Mouse (Mus musculus) embryonic facial prominence, embryonic 14.5 days (tissue): Measurements from ENCODE around the gene Cmpk1. TPM values are rescaled to one million over a fixed set of nuclear protein-coding genes. Genes with fewer than 3 reads are reported as not detected.
A peak's percentile ranks its signal among the peaks of the same experiment; 100 is the strongest.

ENCODE experiments used
- ATAC-seq: fragments of 200-750 bp; cut with Nextera tagmentation; 2 replicates; pipeline ENCODE4 v1.8.0; 2017; ENCODE audit warnings: low read depth, moderate number of reproducible peaks, moderate TSS enrichment
- DNase-seq: peaks from one replicate; pipeline ENCODE4 v3.0.0-alpha.2; 2015; ENCODE audit warnings: low spot score
- H3K27ac ChIP-seq: fragments of 300-500 bp; sonication (generic); replicated peaks from 2 replicates; pipeline ENCODE4 v1.5.1; 2014; ENCODE audit warnings: low read depth, mild to moderate bottlenecking, low read length, moderate library complexity
- H3K27me3 ChIP-seq: fragments of 300-500 bp; sonication (generic); replicated peaks from 2 replicates; pipeline ENCODE4 v1.6.1; 2014; ENCODE audit warnings: low read length; ENCODE audit not compliant: control insufficient read depth, insufficient read depth
- H3K36me3 ChIP-seq: fragments of 300-500 bp; sonication (generic); 2 replicates; pipeline ENCODE4 v1.6.1; 2014; ENCODE audit warnings: low read length, mixed read lengths; ENCODE audit not compliant: control insufficient read depth, insufficient read depth
- H3K4me1 ChIP-seq: fragments of 300-500 bp; sonication (generic); 2 replicates; pipeline ENCODE4 v1.6.1; 2014; ENCODE audit warnings: antibody characterized with exemption, low read length; ENCODE audit not compliant: control insufficient read depth, insufficient read depth
- H3K4me2 ChIP-seq: fragments of 300-500 bp; sonication (generic); 2 replicates; pipeline ENCODE4 v1.6.1; 2014; ENCODE audit warnings: low read depth, mild to moderate bottlenecking, low read length, moderate library complexity, mixed read lengths
- H3K4me3 ChIP-seq: fragments of 300-500 bp; sonication (generic); 2 replicates; pipeline ENCODE4 v1.5.1; 2014; ENCODE audit warnings: low read depth, mild to moderate bottlenecking, low read length
- H3K9ac ChIP-seq: fragments of 300-500 bp; sonication (generic); 2 replicates; pipeline ENCODE4 v1.6.1; 2014; ENCODE audit warnings: low read depth, mild to moderate bottlenecking, low read length, moderate library complexity, mixed read lengths
- H3K9me3 ChIP-seq: fragments of 300-500 bp; sonication (generic); 2 replicates; pipeline ENCODE4 v1.6.1; 2016; ENCODE audit warnings: low read length; ENCODE audit not compliant: control insufficient read depth
- WGBS: fragments of 180-500 bp; shearing (Covaris S2); extraction: QIAGEN DNeasy Blood & Tissue Kit; methylation state at CpG from one replicate; pipeline ENCODE4 v1.1.7; 2014; 5-methylcytosine and 5-hydroxymethylcytosine counted together
- polyA plus RNA-seq: library from polyadenylated mRNA; unstranded; fragments of >200 nt; fragmentation: Nextera tagmentation; extraction: Ambion mirVana; gene quantifications from 2 replicates; pipeline ENCODE4 v1.2.1, GENCODE M21; 2014

The Cmpk1 gene
- polyA plus RNA-seq, result 110 and 112 TPM in 2 replicates

DNA sequence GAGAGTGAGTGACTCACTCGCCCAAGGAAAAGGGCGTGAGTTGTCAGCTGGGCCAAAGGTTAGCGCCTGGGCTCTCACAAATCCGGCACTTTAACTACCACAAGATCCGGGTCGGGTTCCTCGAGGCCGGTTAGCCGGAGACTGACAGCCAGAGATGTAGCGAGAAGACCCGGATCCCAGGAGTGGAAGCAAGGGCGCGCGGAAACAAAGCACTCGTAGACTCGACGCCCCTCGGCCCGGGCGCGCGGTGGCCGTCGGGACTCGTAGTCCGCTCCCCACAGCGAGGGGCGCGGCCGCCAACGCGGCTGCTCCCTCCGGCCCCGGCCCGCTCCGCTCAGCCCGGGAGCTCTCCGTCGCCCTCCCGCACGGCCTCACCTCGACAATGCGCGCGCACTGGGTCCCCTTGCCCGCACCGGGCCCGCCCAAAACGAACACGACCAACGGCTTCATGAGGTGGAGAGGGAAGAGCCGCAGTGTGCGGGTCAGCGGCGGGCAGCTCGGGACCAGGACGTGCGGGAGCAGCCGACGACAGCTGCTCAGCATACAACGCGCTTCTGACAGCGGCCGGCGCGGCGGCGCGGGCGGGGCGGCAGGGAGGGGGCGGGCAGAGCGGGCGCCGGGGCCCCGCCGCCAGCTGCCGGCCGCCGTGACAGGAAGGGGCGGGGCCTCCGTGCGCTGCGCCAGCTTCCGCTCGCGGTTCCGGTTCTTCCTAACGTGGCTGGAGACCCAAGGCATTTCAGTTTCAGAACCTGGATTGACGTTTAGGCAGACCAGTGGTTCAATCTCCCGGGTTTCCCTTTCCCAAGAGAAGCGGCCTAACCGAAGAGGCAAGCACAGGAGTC, at the start of gene Cmpk1:
Gene Cmpk1 (minus strand): TSS at position 651 of the 842 bp plus-strand sequence.
- Histone ChIP-seq H3K4me3 (peak within 1 kb of the TSS; percentile 93), H3K36me3 (no peaks in the 10 kb centered on the region), H3K9ac (peak within 1 kb of the TSS; percentile 95), H3K4me2 (peak within 1 kb of the TSS; percentile 86), H3K4me1 (peaks cover 9% of the 10 kb centered on the region), H3K27me3 (no peaks in the 10 kb centered on the region), H3K27ac (peak within 1 kb of the TSS; percentile 99), H3K9me3 (no peaks in the 10 kb centered on the region)
- DNase-seq (peak; percentile 93), ATAC-seq (peak; percentile 98)
- WGBS, result under 1% methylated on average over 35 of the region's 93 CpGs

DNA sequence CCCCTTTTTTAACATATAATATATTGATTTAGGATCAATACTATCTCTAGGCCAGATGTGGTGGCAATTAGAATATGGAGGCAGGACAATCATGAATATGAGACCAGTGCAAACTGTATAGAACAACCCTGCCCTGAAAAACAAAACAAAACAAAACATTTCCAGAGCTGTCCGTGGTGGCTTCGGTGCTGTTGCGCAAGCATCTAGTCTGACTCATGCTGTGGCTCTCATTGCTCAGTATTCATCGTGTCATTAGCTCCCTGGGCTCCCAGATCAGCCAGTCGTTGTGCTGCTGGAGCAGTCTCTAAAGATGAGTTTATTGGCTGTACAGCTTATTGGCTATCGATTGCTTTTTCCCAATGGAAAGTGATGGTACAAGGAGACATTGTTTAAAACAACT, 48.0 kb upstream of the Cmpk1 start:
- 77% methylated on average over 6 of the region's 6 CpGs for whole genome bisulfite sequencing
- Histone ChIP-seq H3K27me3 (no peaks in the 10 kb centered on the region), H3K36me3 (peaks cover 44% of the 10 kb centered on the region), H3K4me3 (no peak overlapping the region), H3K9me3 (no peaks in the 10 kb centered on the region), H3K9ac (no peak overlapping the region), H3K27ac (no peak overlapping the region), H3K4me1 (no peaks in the 10 kb centered on the region), H3K4me2 (no peak overlapping the region)
- DNase-seq, result no peak
- ATAC-seq, result no peak

GRCm38 (mm10) chr4:115019997-115020396, 33.0 kb upstream of the Cmpk1 start:
- Histone ChIP-seq H3K4me1 (no peaks in the 10 kb centered on the region), H3K9me3 (no peaks in the 10 kb centered on the region), H3K9ac (no peak overlapping the region), H3K4me2 (no peak overlapping the region), H3K27ac (no peak overlapping the region), H3K36me3 (peaks cover 58% of the 10 kb centered on the region), H3K4me3 (no peak overlapping the region), H3K27me3 (no peaks in the 10 kb centered on the region)
- DNase-seq (no peak), ATAC-seq (no peak)
- 89% methylated on average over 3 of the region's 3 CpGs for WGBS

DNA sequence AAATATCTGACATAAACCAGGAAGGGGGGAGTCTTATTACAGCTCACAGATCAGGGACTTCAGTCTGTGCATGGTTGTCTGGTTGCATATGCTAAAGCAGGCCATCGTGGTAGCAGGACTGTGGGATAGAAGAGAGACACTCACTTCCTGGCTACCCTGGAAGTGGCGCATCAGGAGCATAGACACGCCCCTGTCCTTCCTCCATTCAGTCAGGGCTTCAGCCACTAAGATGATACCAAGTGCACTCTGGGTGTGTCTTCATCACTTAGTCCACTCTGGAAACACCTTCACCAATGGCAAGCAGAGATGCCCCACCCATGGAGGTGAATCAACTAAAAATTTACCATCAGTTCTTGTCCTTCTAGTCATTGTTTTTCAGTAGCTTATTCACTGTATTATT, 27.2 kb upstream of the Cmpk1 start:
- no peak overlapping the region for H3K4me2 ChIP-seq
- H3K27ac ChIP-seq, result no peak overlapping the region
- no peaks in the 10 kb centered on the region for H3K9me3 ChIP-seq
- no peak for ATAC-seq
- H3K9ac ChIP-seq, result no peak overlapping the region
- no peaks in the 10 kb centered on the region for H3K27me3 ChIP-seq
- H3K4me3 ChIP-seq, result no peak overlapping the region
- no peak for DNase-seq
- 92% methylated on average over 3 of the region's 3 CpGs for WGBS
- no peaks in the 10 kb centered on the region for H3K4me1 ChIP-seq
- peaks cover 65% of the 10 kb centered on the region for H3K36me3 ChIP-seq

DNA sequence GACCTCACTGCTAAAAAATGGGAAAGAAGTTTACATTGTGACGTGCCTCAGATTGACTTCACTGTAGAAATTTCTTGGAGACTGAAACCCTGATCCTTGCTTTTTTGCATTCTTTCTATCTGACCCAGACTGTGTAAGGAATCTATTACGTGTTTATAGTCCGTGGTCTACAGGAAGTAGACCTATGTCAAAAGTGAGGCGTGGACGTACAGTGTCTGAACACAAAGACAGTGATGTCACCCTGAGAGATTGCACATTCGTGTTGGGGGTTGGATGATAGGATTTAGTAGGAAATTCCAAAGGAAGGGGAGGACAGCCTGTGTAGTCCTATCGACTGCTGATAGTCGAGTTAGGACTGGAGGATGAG, 13.4 kb upstream of the Cmpk1 start:
- WGBS, result 1% methylated on average over 8 of the region's 8 CpGs
- H3K9me3 ChIP-seq, result no peaks in the 10 kb centered on the region
- ATAC-seq, result 0 out of 2 replicates have a peak, but pooled peaks have one; percentile 16
- H3K4me2 ChIP-seq, result peak overlapping the region; percentile 67
- peak overlapping the region; percentile 73 for H3K27ac ChIP-seq
- H3K4me3 ChIP-seq, result peak overlapping the region; percentile 65
- no peaks in the 10 kb centered on the region; the same call in 1 of the 2 replicates for H3K4me1 ChIP-seq
- peak overlapping the region; percentile 77 for H3K9ac ChIP-seq
- no peaks in the 10 kb centered on the region for H3K27me3 ChIP-seq
- peak; percentile 47 for DNase-seq
- peaks cover 22% of the 10 kb centered on the region for H3K36me3 ChIP-seq

- WGBS, result under 1% methylated on average over 38 of the region's 52 CpGs
- peak; percentile 100 for ATAC-seq
- H3K4me3 ChIP-seq, result peak within 1 kb of the TSS; percentile 65
Observed at GRCm38 (mm10) chr4:114999773-115000428, 12.9 kb upstream of the Cmpk1 start, which contains the start of gene Stil. Stil (plus strand) TSS chr4:115000159.

DNA sequence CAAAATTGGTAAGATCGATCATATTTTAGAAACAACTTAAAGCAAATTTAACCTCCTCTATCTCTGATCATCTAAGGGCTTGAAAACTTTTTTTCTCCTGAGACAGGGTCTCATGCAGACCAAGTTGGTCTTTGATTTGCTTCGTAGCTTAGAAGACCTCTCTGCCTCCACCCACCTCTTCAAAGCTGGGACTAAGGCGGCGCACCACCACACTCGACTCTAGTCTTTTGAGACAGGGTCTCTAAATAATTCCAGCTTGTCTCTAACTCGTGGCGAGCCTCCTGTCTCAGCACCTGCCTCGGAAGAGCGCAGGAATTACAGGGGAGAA, 12.4 kb upstream of the Cmpk1 start:
- Histone ChIP-seq H3K9ac (peak overlapping the region; percentile 73), H3K36me3 (peaks cover 13% of the 10 kb centered on the region; the same call in 1 of the 2 replicates), H3K27me3 (no peaks in the 10 kb centered on the region), H3K9me3 (no peaks in the 10 kb centered on the region), H3K27ac (peak overlapping the region; percentile 93), H3K4me2 (peak overlapping the region; percentile 67), H3K4me3 (peak overlapping the region; percentile 65), H3K4me1 (no peaks in the 10 kb centered on the region; the same call in 1 of the 2 replicates)
- WGBS, result 9% methylated on average over 9 of the region's 9 CpGs
- ATAC-seq (peak; percentile 12; the same call in 1 of the 2 replicates), DNase-seq (no peak)

More at GRCm38 (mm10) chr4:114999773-115000428, 12.9 kb upstream of the Cmpk1 start, which contains the start of gene Stil:
- peak within 1 kb of the TSS; percentile 93 for H3K27ac ChIP-seq
- H3K4me2 ChIP-seq, result peak within 1 kb of the TSS; percentile 67
- no peaks in the 10 kb centered on the region for H3K27me3 ChIP-seq
- DNase-seq, result peak; percentile 100
- H3K9ac ChIP-seq, result peak within 1 kb of the TSS; percentile 77
- H3K9me3 ChIP-seq, result no peaks in the 10 kb centered on the region
- no peaks in the 10 kb centered on the region; the same call in 1 of the 2 replicates for H3K4me1 ChIP-seq
- peaks cover 17% of the 10 kb centered on the region for H3K36me3 ChIP-seq

DNA sequence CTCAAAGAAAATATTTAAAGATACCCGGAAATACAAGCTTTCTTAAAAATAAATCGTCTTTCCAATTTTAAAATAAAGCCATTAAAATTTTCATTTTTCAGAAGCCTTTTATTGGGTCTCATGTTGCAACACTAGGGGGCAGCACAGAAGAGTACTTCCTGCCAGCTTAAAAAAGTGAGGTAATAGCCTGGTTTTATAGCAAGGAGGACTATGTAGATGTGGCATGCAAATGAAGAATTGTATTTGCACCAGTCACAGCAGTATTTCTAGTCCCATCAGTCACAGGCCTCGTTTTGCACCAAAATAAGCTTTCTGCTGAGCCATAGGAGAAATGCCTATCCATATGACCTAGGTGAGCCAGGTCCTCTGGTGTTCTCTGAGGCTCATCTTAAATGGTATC, 10.0 kb upstream of the Cmpk1 start:
- H3K9ac ChIP-seq, result no peak overlapping the region
- no peak overlapping the region for H3K4me3 ChIP-seq
- H3K36me3 ChIP-seq, result no peaks in the 10 kb centered on the region
- no peaks in the 10 kb centered on the region; the same call in 1 of the 2 replicates for H3K27me3 ChIP-seq
- no peak overlapping the region for H3K27ac ChIP-seq
- H3K4me2 ChIP-seq, result no peak overlapping the region
- H3K4me1 ChIP-seq, result no peaks in the 10 kb centered on the region; the same call in 1 of the 2 replicates
- H3K9me3 ChIP-seq, result no peaks in the 10 kb centered on the region
- ATAC-seq (no peak), DNase-seq (no peak)
- WGBS, result 50% methylated on average over 3 of the region's 3 CpGs
